25 mouse cellular contexts compared by ENCODE assay signal in the genomic region with DNA sequence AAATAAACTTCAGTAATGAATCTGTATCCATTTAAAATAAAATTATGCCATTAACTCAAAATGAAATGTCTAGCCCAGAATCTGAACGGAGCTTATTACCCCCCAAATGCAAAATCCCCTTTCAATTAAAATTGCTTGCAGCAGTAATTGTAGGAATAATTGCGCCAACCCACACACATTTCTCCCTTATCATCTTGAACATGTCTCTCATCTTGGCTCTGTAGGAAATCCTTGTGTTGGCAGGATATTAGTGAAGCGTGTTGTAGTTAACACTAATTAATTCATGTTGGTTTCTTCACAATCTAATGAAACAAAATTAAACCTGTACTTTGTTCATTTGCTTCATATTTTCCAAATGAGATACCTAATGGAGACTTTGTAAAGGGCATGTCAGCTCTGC.
A peak's percentile ranks its signal among the peaks of the same experiment; 100 is the strongest.
DNase-seq lines count a peak whose midpoint lies in the region; ATAC-seq and TF ChIP-seq lines count a peak whose summit lies in the region.
"Had no signal": no experiment of that assay in that cellular context is flagged by ENCODE, and none has a peak within 500 bp of the region (broad histone marks: within the 10 kb centered on the region; RNA-seq: fewer than 3 reads in every experiment).

No protein-coding gene starts in this region.

- peak; percentile 29 for DNase-seq in hindbrain, embryonic 14.5 days (ENCODE audit: low spot score)
- DNase-seq in hindbrain, embryonic 10.5 days (ENCODE audit: low spot score), result no peak
- peak; percentile 9 for DNase-seq in midbrain, postnatal 0 days (ENCODE audit: low spot score)
- DNase-seq in brain, embryonic 14.5 days (ENCODE audit: low read depth), result peak; percentile 78
- DNase-seq in telencephalon, adult 2 months (ENCODE audit: low read depth, low spot score), result peak; percentile 5
- DNase-seq in kidney, postnatal 10 days, result no peak
- DNase-seq: adrenal gland, adult 2 months; adrenal gland, postnatal 14 days; cerebellum, adult 11 months; cerebellum, adult 2 months; cerebellum, adult 9-11 months; cerebellum, postnatal 25 days; gastrocnemius, postnatal 10 days; gastrocnemius, postnatal 36 days; heart, adult 2 months; heart, postnatal 14 days; heart, postnatal 4 days had no signal

- no peak overlapping the region for H3K27ac ChIP-seq in hindbrain, embryonic 14.5 days
- H3K27ac ChIP-seq in hindbrain, embryonic 10.5 days, result no peak overlapping the region
- no peak overlapping the region for H3K27ac ChIP-seq in midbrain, postnatal 0 days (ENCODE audit: low read depth, low read length)
- H3K27ac ChIP-seq in midbrain, embryonic 16.5 days (ENCODE audit: low read length), result no peak overlapping the region
- H3K27ac ChIP-seq: embryonic facial prominence, embryonic 12.5 days; embryonic facial prominence, embryonic 15.5 days; heart, adult 2 months; heart, embryonic 10.5 days; heart, embryonic 13.5 days; hindbrain, embryonic 12.5 days had no signal

- TF ChIP-seq POLR2A in brain, embryonic 14.5 days (IDR thresholded peaks at IDR 0.05; ENCODE audit: borderline replicate concordance, extremely low read depth, insufficient read depth, insufficient read length, poor library complexity, severe bottlenecking), result no peak

- no peaks in the 10 kb centered on the region for H3K9me3 ChIP-seq in hindbrain, embryonic 14.5 days (ENCODE audit: control insufficient read depth, low read length)
- H3K9me3 ChIP-seq in hindbrain, embryonic 10.5 days, result no peaks in the 10 kb centered on the region
- H3K9me3 ChIP-seq in midbrain, postnatal 0 days (ENCODE audit: low read length), result no peaks in the 10 kb centered on the region
- H3K9me3 ChIP-seq in midbrain, embryonic 16.5 days (replicated peaks; ENCODE audit: control insufficient read depth, low read length, poor library complexity, severe bottlenecking), result no peaks in the 10 kb centered on the region
- H3K9me3 ChIP-seq: embryonic facial prominence, embryonic 12.5 days; embryonic facial prominence, embryonic 15.5 days; heart, embryonic 10.5 days; heart, embryonic 13.5 days; hindbrain, embryonic 12.5 days had no signal

- no peak overlapping the region for H3K4me3 ChIP-seq in hindbrain, embryonic 14.5 days (replicated peaks; ENCODE audit: low read length)
- H3K4me3 ChIP-seq in hindbrain, embryonic 10.5 days, result no peak overlapping the region
- H3K4me3 ChIP-seq in midbrain, postnatal 0 days (ENCODE audit: low read depth, low read length), result no peak overlapping the region
- H3K4me3 ChIP-seq in midbrain, embryonic 16.5 days (ENCODE audit: low read depth, low read length), result no peak overlapping the region
- H3K4me3 ChIP-seq: embryonic facial prominence, embryonic 12.5 days; embryonic facial prominence, embryonic 15.5 days; heart, adult 2 months; heart, embryonic 10.5 days; heart, embryonic 13.5 days; hindbrain, embryonic 12.5 days had no signal

- no peak overlapping the region for H3K4me2 ChIP-seq in hindbrain, embryonic 14.5 days (replicated peaks)
- no peak overlapping the region for H3K4me2 ChIP-seq in midbrain, postnatal 0 days (ENCODE audit: low read depth, low read length, poor library complexity, severe bottlenecking)
- no peak overlapping the region for H3K4me2 ChIP-seq in midbrain, embryonic 16.5 days (ENCODE audit: low read length)
- H3K4me2 ChIP-seq: embryonic facial prominence, embryonic 12.5 days; embryonic facial prominence, embryonic 15.5 days; heart, embryonic 13.5 days; hindbrain, embryonic 12.5 days had no signal

- no peak for ATAC-seq in hindbrain, embryonic 14.5 days (ENCODE audit: low FRiP score)
- no peak for ATAC-seq in midbrain, postnatal 0 days (ENCODE audit: low FRiP score)
- ATAC-seq in midbrain, embryonic 16.5 days, result no peak
- ATAC-seq: CD4-positive, CD25-positive, alpha-beta regulatory T cell, adult 4 months; intestine, postnatal 0 days had no signal

- WGBS in hindbrain, embryonic 14.5 days, result 67% methylated on average over 3 of the region's 3 CpGs
- WGBS in hindbrain, embryonic 10.5 days, result 93% methylated on average over 3 of the region's 3 CpGs
- 65% methylated on average over 3 of the region's 3 CpGs for WGBS in midbrain, postnatal 0 days
- 71% methylated on average over 3 of the region's 3 CpGs for WGBS in midbrain, embryonic 16.5 days

- no peak for TF ChIP-seq CTCF in midbrain, postnatal 0 days (IDR thresholded peaks at IDR 0.05)
- TF ChIP-seq CTCF in brain, embryonic 14.5 days (IDR thresholded peaks at IDR 0.05; ENCODE audit: borderline replicate concordance, extremely low read depth, insufficient read depth, insufficient read length), result no peak

- H3K36me3 ChIP-seq in hindbrain, embryonic 14.5 days (replicated peaks; ENCODE audit: control insufficient read depth, insufficient read depth), result no peaks in the 10 kb centered on the region
- H3K36me3 ChIP-seq in hindbrain, embryonic 10.5 days, result no peaks in the 10 kb centered on the region
- H3K36me3 ChIP-seq in midbrain, postnatal 0 days (ENCODE audit: insufficient read depth, low read length), result no peaks in the 10 kb centered on the region
- no peaks in the 10 kb centered on the region for H3K36me3 ChIP-seq in midbrain, embryonic 16.5 days (ENCODE audit: control insufficient read depth, insufficient read depth, low read length)
- H3K36me3 ChIP-seq: embryonic facial prominence, embryonic 12.5 days; embryonic facial prominence, embryonic 15.5 days; heart, embryonic 10.5 days; heart, embryonic 13.5 days; hindbrain, embryonic 12.5 days had no signal

- 0 out of 2 replicates have a peak, but pooled peaks cover 4% of the 10 kb centered on the region for H3K4me1 ChIP-seq in hindbrain, embryonic 14.5 days (replicated peaks; ENCODE audit: control insufficient read depth, insufficient read depth, low read length)
- H3K4me1 ChIP-seq in hindbrain, embryonic 10.5 days (replicated peaks), result no peaks in the 10 kb centered on the region
- H3K4me1 ChIP-seq in midbrain, postnatal 0 days (ENCODE audit: insufficient read depth, low read length), result no peaks in the 10 kb centered on the region
- no peaks in the 10 kb centered on the region for H3K4me1 ChIP-seq in midbrain, embryonic 16.5 days (ENCODE audit: control insufficient read depth, insufficient read depth, low read length)
- H3K4me1 ChIP-seq: embryonic facial prominence, embryonic 12.5 days; embryonic facial prominence, embryonic 15.5 days; heart, embryonic 10.5 days; heart, embryonic 13.5 days; hindbrain, embryonic 12.5 days had no signal

- H3K27me3 ChIP-seq in hindbrain, embryonic 14.5 days (ENCODE audit: control insufficient read depth, insufficient read depth, low read length), result no peaks in the 10 kb centered on the region
- no peaks in the 10 kb centered on the region for H3K27me3 ChIP-seq in hindbrain, embryonic 10.5 days (ENCODE audit: insufficient read depth, poor library complexity, severe bottlenecking)
- no peaks in the 10 kb centered on the region for H3K27me3 ChIP-seq in midbrain, postnatal 0 days (ENCODE audit: insufficient read depth, low read length)
- H3K27me3 ChIP-seq in midbrain, embryonic 16.5 days (ENCODE audit: control insufficient read depth, insufficient read depth, low read depth, low read length), result no peaks in the 10 kb centered on the region
- H3K27me3 ChIP-seq: embryonic facial prominence, embryonic 12.5 days; embryonic facial prominence, embryonic 15.5 days; heart, embryonic 13.5 days; hindbrain, embryonic 12.5 days had no signal

- H3K9ac ChIP-seq in hindbrain, embryonic 14.5 days, result no peak overlapping the region
- H3K9ac ChIP-seq in midbrain, postnatal 0 days (replicated peaks; ENCODE audit: low read length, poor library complexity, severe bottlenecking), result no peak overlapping the region
- no peak overlapping the region for H3K9ac ChIP-seq in midbrain, embryonic 16.5 days (ENCODE audit: low read depth, low read length)
- H3K9ac ChIP-seq: embryonic facial prominence, embryonic 12.5 days; embryonic facial prominence, embryonic 15.5 days; heart, embryonic 13.5 days; hindbrain, embryonic 12.5 days had no signal

Comparison
In these comparisons a context has a peak if more than half of its experiments do, and no peak if none do; other contexts are left out.
1. DNase-seq: peak in hindbrain, embryonic 14.5 days (single experiment), midbrain, postnatal 0 days (single experiment), brain, embryonic 14.5 days (single experiment) and telencephalon, adult 2 months (single experiment); none in hindbrain, embryonic 10.5 days (single experiment) and kidney, postnatal 10 days (single experiment).